Mouse (Mus musculus) splenic B cell, adult 2 months (primary cell): ENCODE data around the gene Il1rap.

Source experiments
- DNase-seq: peaks from one replicate; pipeline ENCODE4 v3.0.0-alpha.2; 2011; ENCODE audit warnings: low read depth, low spot score
- H3K27me3 ChIP-seq: 2 replicates; pipeline ENCODE4 v1.6.1; 2012; ENCODE audit warnings: mild to moderate bottlenecking, low read length, moderate library complexity, mixed read lengths; ENCODE audit not compliant: control insufficient read depth, poor library complexity, insufficient read depth, severe bottlenecking
- H3K36me3 ChIP-seq: 2 replicates; pipeline ENCODE4 v1.6.1; 2012; ENCODE audit warnings: mild to moderate bottlenecking, low read length, moderate library complexity, mixed read lengths; ENCODE audit not compliant: control insufficient read depth, poor library complexity, insufficient read depth, severe bottlenecking

Il1rap gene

DNA sequence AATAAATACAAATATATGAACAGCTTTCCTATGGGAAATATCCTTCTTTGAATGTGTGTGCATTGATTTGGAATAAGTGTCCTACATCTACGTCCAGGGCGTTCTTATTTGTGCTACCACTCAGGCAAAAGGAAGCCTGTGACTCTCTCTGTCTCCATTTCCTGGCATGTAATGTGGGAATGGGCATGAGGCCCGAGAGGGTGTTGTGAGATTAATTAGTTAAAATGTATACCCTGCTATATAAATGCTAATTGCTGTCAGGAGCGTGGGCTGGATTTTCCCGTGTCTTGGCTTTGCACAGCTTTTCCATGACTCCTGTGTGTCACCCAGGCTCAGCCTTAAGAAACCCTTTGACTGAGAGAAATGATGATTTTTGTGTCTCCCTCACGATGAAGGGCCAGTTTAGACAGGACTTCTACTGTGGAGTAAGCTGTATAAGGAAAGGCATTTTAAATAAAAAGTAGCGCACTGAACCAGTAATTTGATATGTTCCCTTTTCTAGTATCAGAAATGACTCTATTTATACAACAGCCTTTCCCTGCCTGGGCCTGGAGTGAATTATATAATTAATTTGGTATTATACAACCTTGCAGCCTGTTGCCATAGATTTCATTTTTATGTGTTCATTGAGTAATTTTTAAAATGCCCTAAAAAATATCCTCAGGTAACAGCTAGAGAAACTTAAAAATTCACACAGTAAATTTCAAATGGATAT, 81.4 kb downstream of the Il1rap start:
- H3K36me3 ChIP-seq: no peaks in the 10 kb centered on the region
- no peaks in the 10 kb centered on the region for H3K27me3 ChIP-seq
- no peak for DNase-seq

DNA sequence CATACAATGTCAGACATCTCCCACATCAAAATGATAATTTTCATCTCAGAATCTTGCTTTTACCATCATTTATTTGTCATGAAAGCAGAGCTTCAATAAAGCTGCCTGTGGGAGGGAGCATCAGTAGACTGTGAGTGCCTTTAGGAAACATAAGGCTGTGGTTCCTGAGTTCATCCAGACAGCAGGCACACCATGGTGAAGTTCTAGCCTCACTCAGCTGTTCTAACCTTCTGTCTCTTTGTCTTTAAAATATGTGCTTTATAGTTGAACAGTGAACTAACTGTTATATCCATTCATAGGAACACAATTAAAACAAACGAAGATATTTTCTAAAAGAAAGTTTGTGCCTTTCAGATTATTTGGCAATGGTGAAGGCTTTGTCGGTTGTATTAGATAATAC, 84.9 kb downstream of the Il1rap start:
- no peak for DNase-seq
- H3K27me3 ChIP-seq: no peaks in the 10 kb centered on the region
- H3K36me3 ChIP-seq: no peaks in the 10 kb centered on the region

DNA sequence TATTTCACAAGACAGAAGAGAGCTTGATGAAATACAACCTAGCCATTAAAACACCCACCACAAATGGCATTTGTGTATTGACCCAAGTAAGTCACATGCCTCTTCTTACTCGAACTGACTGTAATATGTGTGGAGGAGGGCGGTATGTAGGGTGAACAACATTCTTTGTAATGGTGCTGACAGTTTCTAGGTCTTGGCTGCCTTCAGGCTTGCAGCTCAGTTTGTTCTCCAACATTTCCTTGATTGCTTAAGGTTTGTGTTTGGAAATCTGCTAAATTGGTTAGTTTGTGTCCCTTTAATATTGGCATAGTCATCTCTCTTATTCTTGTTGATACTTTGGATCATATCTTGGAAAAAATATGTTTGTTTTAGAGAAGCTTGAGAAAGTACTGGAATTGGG, 87.6 kb downstream of the Il1rap start:
- Histone ChIP-seq H3K36me3 (no peaks in the 10 kb centered on the region), H3K27me3 (no peaks in the 10 kb centered on the region)
- DNase-seq: no peak

DNA sequence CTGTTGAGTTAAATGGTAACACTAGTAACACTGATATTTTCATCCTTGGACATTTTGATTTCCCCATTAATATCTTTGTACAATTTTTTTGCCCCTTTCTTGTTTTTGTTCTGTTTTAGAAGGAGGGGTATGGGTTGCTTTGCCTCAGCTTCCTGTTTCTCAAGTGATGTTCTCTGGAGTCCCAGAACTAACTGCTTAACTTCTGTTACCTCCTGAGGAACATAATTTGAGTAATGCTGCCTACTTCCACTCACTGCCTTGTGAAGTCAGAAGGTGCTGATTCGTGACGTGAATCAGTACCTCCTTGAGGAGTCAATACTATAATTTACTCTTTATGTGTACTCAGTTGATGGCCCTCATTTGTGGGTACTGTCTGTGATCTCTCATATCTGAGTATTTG, 98.9 kb downstream of the Il1rap start:
- DNase-seq: no peak
- no peaks in the 10 kb centered on the region for H3K36me3 ChIP-seq
- H3K27me3 ChIP-seq: no peaks in the 10 kb centered on the region

DNA sequence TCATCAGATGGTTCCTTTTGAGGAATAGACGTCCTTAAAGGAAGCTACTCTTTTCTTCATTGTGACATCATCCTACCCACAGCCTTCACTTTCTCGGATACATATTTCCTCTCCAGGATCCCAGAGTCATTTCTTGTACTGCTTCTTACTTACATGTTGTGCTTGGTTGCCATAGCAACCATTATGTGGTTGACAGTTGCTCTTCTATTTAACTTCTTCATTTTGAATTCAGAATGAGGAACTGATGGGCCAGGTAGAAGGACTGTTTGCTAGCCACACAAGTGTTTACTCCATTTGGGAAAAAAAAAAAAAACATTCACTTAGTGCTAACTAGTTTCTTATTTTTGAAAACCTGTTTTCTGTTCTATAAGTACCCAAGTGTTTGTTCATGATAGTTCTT, 108.3 kb downstream of the Il1rap start:
- H3K36me3 ChIP-seq: no peaks in the 10 kb centered on the region
- peak; percentile 66 for DNase-seq
- no peaks in the 10 kb centered on the region for H3K27me3 ChIP-seq

DNA sequence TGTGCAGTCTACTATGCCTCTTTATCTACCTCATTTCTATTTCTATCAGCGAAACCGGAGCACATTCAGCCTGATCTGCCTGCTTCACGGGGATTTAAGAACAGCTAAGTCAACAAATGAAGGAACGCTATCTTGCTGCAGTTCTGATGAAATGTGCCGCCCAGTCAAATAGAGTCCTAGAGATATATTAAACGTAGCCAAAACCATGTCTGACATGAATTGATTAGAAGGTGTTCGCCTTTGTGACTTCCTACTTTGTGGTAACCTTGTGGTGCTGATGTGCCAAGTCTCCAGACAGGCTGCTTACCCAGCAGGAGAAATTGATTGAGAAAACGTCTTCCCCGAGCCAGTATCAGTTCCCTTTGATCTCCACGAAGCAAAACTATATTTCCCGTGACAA, 109.8 kb downstream of the Il1rap start:
- no peaks in the 10 kb centered on the region for H3K27me3 ChIP-seq
- DNase-seq: no peak
- no peaks in the 10 kb centered on the region for H3K36me3 ChIP-seq

DNA sequence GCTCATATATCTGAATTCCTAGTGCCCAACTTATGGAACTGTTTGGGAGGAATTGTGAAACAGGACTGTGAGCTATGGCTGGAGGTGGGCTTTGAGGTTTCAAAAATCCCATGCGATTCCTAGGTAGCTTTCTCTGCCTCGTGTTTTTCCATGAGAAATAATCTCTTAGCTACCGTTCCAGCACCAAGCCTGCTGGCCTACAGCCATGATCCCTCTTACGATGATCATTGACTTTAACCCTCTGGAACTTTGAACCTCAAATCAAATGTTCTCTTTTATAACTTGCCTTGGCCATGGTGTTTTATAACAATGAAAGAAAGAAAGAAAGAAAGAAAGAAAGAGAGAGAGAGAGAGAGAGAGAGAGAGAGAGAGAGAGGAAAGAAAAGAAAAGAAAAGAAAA, 116.6 kb downstream of the Il1rap start:
- Histone ChIP-seq H3K36me3 (no peaks in the 10 kb centered on the region), H3K27me3 (no peaks in the 10 kb centered on the region)
- no peak for DNase-seq

DNA sequence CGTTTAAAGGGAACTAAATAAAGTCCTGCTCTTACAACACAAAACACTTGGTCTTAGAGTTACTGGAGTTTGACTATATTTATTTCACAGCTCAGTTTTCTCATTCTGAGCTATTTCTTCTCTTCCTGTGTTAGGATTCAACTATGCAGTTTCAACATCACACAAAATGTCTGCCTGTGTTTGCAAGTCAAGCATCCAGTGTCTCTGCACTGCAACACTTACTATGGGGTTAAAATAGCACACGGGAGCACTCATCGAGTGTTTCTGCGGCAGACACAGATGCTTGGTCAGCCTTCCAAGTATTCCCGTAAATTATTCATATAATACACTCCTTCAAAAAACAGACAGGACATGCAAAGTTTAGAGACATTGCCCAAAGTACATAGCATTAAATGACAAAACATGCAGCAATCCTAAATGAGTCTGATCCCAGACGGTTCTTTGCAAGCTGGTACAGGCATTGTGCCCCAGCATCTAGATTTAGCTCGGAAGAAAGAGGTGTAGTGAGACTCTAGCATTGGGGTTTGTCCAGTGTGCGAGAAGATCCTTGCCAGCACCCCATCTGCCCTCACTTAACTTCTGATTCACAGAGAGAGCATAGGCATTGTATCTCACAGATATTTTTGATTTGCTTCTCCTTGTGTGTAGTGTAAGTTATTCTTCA, 119.1 kb downstream of the Il1rap start:
- no peaks in the 10 kb centered on the region for H3K36me3 ChIP-seq
- no peak for DNase-seq
- H3K27me3 ChIP-seq: no peaks in the 10 kb centered on the region; the same call in 1 of the 2 replicates

DNA sequence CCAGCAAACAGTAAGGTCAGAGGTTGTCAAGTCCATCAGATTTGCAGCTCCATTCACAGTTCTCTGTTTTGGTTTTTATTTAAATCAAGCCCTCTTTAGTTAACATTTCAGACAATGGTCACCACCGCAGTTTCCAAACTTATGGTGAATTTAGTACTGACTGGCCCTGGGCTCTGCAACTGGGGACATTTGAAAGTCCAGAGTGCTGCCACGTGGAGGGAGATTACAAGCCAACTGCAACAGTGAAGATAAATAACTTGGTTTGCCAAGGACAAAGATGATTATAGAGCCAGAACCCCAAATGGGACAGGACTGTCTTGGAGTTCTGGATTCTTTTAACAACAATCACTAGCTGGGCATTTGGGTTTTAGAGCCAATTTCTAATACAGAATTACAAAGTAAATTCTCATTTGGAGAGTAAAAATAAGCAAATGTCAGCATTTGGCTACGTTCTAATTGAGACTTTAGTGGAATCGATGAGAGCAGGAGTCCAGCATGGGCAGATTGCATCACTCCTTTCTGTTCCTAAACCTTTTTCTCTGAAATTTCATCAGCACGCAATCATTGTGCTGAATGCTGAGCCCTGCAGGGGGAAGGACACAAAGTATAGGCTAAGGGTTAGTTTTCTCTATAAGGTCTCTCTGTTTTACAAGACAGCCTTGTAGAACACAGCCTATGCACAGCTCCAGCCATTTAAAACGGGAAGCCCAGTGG, 124.3 kb downstream of the Il1rap start:
- no peaks in the 10 kb centered on the region; the same call in 1 of the 2 replicates for H3K27me3 ChIP-seq
- H3K36me3 ChIP-seq: no peaks in the 10 kb centered on the region
- DNase-seq: no peak

DNA sequence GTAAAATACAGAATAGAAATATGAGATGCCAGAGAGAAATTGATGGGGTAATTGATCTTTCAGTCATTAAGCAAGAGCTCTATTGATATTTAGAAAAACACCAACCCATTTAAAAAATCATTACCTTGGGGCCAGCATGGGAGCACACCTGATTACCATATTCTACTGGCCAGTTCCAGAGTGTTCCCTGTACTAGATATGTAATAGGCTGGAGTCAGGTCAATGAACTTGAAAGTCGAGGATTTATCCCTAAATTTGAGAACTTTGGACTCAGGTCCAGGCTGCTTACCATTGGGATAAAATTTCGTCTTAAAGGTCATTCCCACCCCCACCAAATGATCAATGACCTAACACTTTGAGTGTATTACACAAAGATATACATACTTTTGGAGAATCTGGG, 125.0 kb downstream of the Il1rap start:
- no peaks in the 10 kb centered on the region for H3K36me3 ChIP-seq
- H3K27me3 ChIP-seq: no peaks in the 10 kb centered on the region; the same call in 1 of the 2 replicates
- no peak for DNase-seq

DNA sequence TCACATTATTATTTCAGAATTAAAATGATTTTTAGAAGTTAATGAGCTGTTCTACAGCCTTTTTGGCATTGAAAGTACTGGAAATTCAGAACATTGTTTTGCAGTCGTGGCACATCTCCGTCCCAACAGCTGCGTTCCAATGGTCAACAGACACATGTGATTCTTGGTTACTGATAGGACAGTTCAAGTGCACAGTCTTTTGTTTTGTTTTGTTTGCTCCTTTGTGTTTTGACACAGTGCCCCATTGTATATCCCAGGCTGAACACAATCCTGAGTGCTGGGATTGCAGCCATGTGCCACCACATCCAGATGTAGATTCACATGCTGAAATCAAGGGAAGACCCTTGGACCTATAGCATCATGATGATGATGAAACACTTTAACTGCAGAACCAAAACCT, 129.4 kb downstream of the Il1rap start:
- Histone ChIP-seq H3K27me3 (no peaks in the 10 kb centered on the region), H3K36me3 (no peaks in the 10 kb centered on the region)
- no peak for DNase-seq

DNA sequence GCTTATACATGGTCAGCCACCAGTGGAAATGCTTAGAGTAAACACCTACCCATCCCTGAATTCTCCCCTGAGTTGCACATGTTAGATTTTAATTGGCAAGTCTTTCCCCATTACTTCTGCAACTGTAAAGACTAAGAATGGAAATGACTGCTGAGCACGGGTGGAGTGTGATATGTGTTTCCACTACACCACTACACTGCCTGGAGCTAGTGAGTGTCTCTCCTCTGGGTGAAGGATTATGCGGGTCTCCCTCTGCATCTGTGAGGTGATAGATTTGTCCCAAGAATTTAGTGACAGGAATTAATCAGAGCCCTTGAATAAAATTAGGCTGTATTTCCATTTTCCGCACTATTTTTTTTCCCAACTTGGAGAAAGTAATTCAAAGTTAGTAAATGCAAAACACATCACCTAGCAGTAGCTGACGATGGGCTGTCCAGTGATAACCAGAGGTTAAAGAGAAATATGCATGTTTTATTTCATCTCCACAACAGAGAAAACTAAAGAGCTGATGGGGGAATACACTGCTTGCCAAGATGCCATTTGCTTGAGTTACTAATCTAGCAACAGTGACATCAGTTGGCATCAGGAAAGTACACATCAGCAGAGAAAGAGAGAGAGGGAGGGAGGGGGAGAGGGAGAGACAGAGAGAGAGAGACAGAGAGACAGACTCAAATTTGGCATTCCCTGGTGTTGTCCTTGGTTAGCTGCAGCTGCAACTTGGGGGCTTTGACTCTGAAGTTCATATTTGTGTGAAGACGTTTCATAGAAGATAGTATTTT, 132.2 kb downstream of the Il1rap start:
- DNase-seq: no peak
- Histone ChIP-seq H3K36me3 (no peaks in the 10 kb centered on the region), H3K27me3 (no peaks in the 10 kb centered on the region)

DNA sequence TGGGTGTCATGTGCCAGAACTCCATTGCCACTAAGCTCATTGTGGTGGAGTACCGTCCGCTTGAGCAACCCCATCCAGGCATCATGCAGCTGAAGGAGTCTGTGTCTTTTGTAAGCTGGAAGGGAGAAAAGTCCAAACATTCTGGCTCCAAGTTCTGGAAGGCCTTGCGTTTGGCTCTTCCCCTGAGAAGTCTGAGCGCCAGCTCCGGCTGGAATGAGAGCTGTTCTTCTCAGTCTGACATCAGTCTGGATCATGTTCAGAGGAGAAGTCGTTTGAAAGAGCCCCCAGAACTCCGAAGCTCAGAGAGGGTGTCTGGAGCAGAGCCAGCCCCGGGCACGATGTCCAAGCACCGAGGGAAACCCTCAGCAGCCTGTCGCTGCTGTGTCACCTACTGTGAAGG, 141.0 kb downstream of the Il1rap start:
- DNase-seq: no peak
- Histone ChIP-seq H3K27me3 (no peaks in the 10 kb centered on the region), H3K36me3 (no peaks in the 10 kb centered on the region)

DNA sequence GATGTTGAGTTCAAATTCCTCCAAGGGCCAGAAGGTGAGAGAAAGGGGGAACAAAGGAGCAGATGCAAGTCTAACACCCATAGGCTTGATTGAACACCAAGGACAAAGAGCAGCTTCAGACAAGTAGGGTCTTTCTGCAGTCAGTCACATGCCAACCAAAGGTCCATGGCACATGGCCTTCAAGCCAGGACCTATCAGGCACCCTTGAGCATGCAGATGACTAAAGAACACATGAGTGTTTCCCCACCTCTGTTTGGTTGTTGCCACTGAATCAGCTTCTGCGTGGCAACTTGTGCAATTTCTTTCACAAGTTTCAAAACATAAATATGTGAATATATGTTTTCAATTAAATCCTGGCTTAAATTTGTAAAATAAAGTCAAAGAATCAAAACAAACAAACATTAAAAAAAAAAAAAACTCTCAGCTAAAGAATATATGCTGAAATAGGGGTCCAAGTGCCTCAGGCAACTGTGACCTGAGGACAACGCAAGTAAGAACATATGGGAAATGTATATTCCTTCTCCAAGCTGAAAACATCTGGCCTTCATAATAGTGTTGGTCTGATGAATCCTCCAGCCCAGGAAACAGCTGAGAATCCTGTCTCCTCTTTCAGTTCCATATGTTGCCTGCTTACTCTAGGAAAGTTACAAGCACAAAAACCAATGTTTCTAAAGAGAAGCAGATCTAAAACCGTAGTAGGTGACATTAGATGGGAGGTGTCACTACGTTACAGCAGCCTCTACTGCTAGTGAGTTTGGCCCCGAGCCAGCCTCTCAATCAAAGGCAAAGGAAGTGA, 142.6 kb downstream of the Il1rap start:
- Histone ChIP-seq H3K27me3 (no peaks in the 10 kb centered on the region), H3K36me3 (no peaks in the 10 kb centered on the region)
- no peak for DNase-seq
